Mouse (Mus musculus): Measurements from ENCODE around the gene Ano10. TPM values are rescaled to one million over a fixed set of nuclear protein-coding genes. Genes with fewer than 3 reads are reported as not detected.

Gene Ano10
- polyA plus RNA-seq, 1 experiment, result 3.2 TPM

DNA sequence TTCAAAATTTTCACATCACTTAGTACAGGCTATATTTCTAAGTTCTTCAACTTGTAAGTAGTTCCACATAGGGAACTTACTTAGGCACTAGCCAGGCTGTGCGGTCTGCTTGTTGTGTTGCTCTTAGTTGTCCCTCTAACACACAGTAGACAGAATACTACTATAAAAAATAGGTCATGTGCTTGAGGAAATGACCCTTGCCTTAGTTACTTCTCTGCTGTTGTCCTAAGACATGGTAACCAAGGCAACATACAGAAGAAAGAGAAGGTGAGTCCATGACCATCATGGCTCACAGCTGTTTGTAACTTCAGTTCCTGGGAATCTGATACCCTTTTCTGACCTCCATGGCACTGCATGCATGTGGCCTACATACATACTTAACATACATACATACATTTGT, 139.0 kb downstream of the Ano10 start:
- no peak overlapping the region for H3K4me3 ChIP-seq (replicated peaks)
- H3K9me3 ChIP-seq, result peaks cover 4% of the 10 kb centered on the region; the same call in 1 of the 2 replicates
- H3K4me1 ChIP-seq, result peaks cover 41% of the 10 kb centered on the region
- TF ChIP-seq FLI1 (IDR thresholded peaks at IDR 0.05; ENCODE audit: low read length), result no peak
- TF ChIP-seq GATA1 (IDR thresholded peaks at IDR 0.05; ENCODE audit: borderline replicate concordance, low read length), result no peak
- H3K27me3 ChIP-seq (replicated peaks), result no peaks in the 10 kb centered on the region
- H3K36me3 ChIP-seq (replicated peaks; ENCODE audit: low read length), result peaks cover 65% of the 10 kb centered on the region

DNA sequence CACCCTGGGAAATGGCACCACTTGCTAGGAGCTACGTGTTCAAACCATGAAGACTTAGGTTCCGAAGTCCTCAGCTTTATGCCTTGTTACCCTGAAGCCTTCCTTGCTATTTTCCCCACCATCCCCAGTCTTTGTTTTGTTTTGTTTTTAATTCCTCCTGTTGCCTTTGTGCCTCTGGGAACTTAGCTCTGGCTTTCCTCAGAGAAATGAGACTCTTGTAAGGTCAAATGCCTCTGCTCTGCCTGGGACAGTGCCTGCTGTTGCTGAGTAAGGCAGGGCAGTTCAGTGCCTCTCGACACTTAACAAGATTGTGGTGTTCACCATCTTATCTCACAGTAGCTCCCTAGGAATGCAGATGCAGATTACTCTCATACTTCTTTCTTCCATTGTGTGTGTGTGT, 140.8 kb downstream of the Ano10 start:
- TF ChIP-seq FLI1 (IDR thresholded peaks at IDR 0.05; ENCODE audit: low read length) (no peak), GATA1 (IDR thresholded peaks at IDR 0.05; ENCODE audit: borderline replicate concordance, low read length) (no peak)
- no peaks in the 10 kb centered on the region for H3K27me3 ChIP-seq (replicated peaks)
- peaks cover 47% of the 10 kb centered on the region for H3K36me3 ChIP-seq (replicated peaks; ENCODE audit: low read length)
- H3K4me1 ChIP-seq, result peaks cover 52% of the 10 kb centered on the region
- peaks cover 4% of the 10 kb centered on the region; the same call in 1 of the 2 replicates for H3K9me3 ChIP-seq
- peak overlapping the region; percentile 4 for H3K4me3 ChIP-seq (replicated peaks)

DNA sequence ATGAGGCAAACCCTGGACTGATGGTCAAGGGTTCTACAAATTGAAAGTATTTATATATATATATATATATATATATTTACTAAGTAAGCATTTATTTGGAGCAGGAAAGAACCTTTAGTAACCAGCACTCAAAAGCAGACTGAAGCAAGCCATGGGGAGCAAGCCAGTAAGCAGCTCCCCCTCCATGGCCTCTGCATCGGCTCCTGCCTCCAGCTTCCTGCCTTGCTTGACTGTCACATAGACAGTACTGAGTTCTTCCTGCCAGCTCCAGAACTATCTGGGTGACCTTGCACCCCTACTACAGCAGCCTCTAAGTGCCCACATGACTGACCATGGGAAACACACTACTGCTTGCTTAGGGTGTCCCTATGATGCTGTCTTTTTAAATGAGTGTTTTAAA, 141.7 kb downstream of the Ano10 start:
- Histone ChIP-seq H3K4me1 (peaks cover 48% of the 10 kb centered on the region), H3K9me3 (peaks cover 4% of the 10 kb centered on the region; the same call in 1 of the 2 replicates), H3K27me3 (replicated peaks) (no peaks in the 10 kb centered on the region), H3K4me3 (replicated peaks) (peak overlapping the region; percentile 46), H3K36me3 (replicated peaks; ENCODE audit: low read length) (peaks cover 40% of the 10 kb centered on the region)
- TF ChIP-seq GATA1 (IDR thresholded peaks at IDR 0.05; ENCODE audit: borderline replicate concordance, low read length) (no peak), FLI1 (IDR thresholded peaks at IDR 0.05; ENCODE audit: low read length) (no peak)

DNA sequence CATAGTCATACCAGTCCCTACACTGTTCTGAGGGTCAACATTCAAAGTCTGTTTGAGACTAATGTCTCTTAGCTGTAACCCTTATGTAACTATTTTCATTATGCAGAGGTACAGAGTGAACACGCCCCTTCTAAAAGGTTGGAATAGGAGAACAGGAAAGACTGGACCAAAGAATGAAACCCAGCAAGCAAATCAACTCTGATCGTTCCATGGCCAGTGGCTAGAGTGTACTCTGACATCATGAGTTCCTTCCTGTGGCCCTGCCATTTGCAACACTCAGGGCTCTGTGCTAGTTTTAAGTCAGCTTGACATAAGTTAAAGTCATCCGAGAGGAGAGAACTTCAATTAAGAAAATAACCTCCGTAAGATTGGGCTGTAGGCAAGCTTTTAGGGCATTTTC, 142.2 kb downstream of the Ano10 start:
- peaks cover 47% of the 10 kb centered on the region for H3K4me1 ChIP-seq
- peaks cover 4% of the 10 kb centered on the region; the same call in 1 of the 2 replicates for H3K9me3 ChIP-seq
- no peak for TF ChIP-seq GATA1 (IDR thresholded peaks at IDR 0.05; ENCODE audit: borderline replicate concordance, low read length)
- no peaks in the 10 kb centered on the region for H3K27me3 ChIP-seq (replicated peaks)
- no peak overlapping the region for H3K4me3 ChIP-seq (replicated peaks)
- H3K36me3 ChIP-seq (replicated peaks; ENCODE audit: low read length), result peaks cover 38% of the 10 kb centered on the region

DNA sequence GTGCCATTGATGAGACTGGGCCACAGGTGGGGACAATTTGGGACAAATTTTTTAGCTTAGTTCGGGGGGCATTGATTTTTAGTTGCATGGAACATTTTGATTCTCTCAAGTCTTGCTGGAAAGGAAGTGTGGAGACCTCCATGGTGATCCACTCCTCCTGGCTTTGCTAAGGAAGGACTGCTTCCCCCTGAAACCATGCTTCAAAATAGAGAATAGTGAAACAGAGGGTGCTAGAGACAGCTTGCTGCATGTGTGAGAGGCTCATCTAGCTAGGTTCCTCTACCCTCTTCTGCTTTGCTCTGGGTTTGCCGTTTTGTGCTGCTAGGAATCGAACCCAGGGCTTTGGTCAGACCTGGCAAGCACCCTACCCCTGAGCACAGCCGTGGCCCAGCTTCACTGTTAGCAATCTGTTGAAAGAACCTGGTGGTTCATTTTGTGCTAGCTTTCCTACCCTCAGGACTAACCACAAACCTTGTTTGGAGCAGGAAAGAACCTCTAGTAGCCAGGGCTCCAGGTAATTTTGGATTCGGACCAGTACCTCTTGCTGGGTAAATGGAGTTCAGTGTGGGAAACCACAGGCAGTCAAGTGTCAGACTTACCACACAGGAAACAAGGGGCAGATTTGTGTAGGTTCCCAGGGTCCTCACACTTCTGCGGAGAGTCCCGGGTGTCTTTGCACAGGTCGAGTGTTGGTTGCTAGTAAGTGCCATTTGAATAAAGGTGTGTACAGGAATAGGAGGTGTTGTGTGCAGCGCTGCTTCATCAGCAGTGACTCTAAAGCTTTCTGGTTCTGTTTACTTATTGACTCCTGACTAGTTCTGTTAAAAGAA, 144.0 kb downstream of the Ano10 start:
- Histone ChIP-seq H3K4me3 (replicated peaks) (no peak overlapping the region), H3K36me3 (replicated peaks; ENCODE audit: low read length) (peaks cover 41% of the 10 kb centered on the region), H3K4me1 (peaks cover 55% of the 10 kb centered on the region), H3K27me3 (replicated peaks) (no peaks in the 10 kb centered on the region), H3K9me3 (no peaks in the 10 kb centered on the region)
- TF ChIP-seq FLI1 (IDR thresholded peaks at IDR 0.05; ENCODE audit: low read length), result no peak
- TF ChIP-seq GATA1 (IDR thresholded peaks at IDR 0.05; ENCODE audit: borderline replicate concordance, low read length), result no peak

DNA sequence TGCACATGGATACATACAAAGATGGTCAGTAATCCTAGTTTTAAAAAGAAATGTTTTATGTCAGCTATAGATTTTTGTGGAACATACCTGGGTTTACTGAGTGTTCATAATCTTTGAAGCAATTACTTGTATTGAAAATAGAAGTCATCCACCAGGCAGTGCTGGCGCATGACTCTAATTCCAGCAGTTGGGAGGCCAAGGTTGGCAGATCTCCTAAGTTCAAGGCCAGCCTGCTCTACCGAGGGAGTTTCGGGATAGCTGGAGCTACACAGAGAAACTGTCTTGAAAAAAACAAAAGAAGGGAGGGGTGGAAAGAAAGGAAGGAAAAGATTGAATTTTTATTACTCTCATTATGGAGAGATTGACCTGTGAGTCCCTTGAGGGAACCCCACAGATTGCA, 145.9 kb downstream of the Ano10 start:
- TF ChIP-seq FLI1 (IDR thresholded peaks at IDR 0.05; ENCODE audit: low read length) (no peak), GATA1 (IDR thresholded peaks at IDR 0.05; ENCODE audit: borderline replicate concordance, low read length) (no peak)
- no peak overlapping the region for H3K4me3 ChIP-seq (replicated peaks)
- H3K36me3 ChIP-seq (replicated peaks; ENCODE audit: low read length), result peaks cover 49% of the 10 kb centered on the region
- H3K27me3 ChIP-seq (replicated peaks), result no peaks in the 10 kb centered on the region
- H3K4me1 ChIP-seq, result peaks cover 44% of the 10 kb centered on the region
- peaks cover 11% of the 10 kb centered on the region for H3K9me3 ChIP-seq

DNA sequence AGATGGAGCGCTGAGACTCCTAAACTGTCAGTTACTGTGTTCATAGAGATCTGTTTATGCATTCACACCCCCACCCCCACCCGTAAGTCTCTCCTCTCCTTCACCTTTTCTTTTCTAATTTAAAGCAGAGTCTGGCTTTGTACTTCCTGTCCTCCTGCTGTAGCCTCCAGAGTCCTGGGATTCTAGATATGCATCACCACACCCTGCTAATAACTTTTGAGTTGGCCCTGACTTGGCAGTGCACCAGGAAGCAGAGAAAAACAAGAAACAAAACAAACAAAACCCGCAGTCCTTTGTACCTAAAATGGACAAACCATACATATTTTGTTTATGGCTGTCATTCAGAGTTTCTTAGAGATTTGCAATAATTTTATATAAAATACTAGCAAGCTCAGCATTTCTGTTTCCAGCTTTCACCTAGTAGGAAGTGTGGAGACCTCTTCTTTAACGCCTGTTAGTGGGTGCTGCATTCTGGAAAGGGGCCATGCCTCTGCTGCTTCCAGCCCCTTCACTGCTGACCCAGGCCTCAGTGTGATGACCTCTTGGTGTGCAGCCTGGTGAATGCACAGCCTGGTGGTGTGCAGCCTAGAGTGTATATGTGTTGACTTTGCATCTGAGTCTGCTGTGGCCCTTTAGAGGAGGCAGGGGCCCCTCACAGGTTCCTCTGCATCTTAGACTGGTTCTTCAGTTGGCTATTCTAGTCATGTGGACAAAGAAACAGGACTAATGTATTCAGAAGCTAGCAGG, 147.9 kb downstream of the Ano10 start:
- H3K9me3 ChIP-seq, result peaks cover 11% of the 10 kb centered on the region
- H3K4me3 ChIP-seq (replicated peaks), result no peak overlapping the region
- no peaks in the 10 kb centered on the region for H3K27me3 ChIP-seq (replicated peaks)
- TF ChIP-seq GATA1 (IDR thresholded peaks at IDR 0.05; ENCODE audit: borderline replicate concordance, low read length) (no peak), FLI1 (IDR thresholded peaks at IDR 0.05; ENCODE audit: low read length) (no peak)
- H3K36me3 ChIP-seq (replicated peaks; ENCODE audit: low read length), result peaks cover 57% of the 10 kb centered on the region
- H3K4me1 ChIP-seq, result peaks cover 37% of the 10 kb centered on the region

DNA sequence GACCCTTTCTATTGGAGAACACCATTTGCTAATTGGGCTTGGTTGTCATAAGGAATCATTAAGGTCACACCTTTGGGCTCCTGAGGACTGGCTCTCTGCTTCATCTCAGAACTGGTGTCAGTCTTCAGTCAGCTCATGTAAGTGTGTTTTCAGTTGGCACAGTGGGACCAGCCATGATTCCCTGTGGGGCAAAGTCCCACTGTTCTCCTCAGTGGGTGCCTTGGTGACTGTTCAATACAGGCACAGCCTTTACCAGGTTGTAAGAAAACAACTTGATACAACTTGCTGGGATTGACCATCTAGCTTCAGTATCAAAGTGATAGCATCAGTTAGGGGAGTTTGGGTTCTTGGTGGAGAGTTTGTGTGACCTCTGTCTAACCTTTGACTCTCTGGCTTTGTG, 148.5 kb downstream of the Ano10 start:
- no peak overlapping the region for H3K4me3 ChIP-seq (replicated peaks)
- peaks cover 11% of the 10 kb centered on the region for H3K9me3 ChIP-seq
- peaks cover 37% of the 10 kb centered on the region for H3K4me1 ChIP-seq
- H3K27me3 ChIP-seq (replicated peaks), result no peaks in the 10 kb centered on the region
- TF ChIP-seq FLI1 (IDR thresholded peaks at IDR 0.05; ENCODE audit: low read length), result no peak
- TF ChIP-seq GATA1 (IDR thresholded peaks at IDR 0.05; ENCODE audit: borderline replicate concordance, low read length), result no peak
- H3K36me3 ChIP-seq (replicated peaks; ENCODE audit: low read length), result peaks cover 59% of the 10 kb centered on the region

DNA sequence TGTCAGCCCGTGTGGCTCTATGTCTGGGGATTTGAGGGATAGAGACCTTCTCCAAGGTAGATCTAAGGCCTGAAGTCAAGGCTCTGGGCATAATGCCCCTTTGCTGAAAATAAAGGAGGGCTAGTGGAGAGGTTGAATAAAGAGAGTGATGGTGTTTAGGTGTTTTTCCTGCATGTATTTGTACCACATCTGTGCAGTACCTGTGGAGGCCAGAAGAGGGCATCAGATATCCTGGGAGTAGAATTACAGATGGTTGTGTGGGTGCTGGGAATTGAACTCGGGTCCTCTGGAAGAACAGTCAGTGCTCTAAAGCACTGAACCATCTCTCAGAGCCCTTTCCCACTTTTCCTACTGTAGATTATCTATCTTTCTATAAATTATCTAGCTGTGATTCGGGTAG, 149.4 kb downstream of the Ano10 start:
- Histone ChIP-seq H3K27me3 (replicated peaks) (no peaks in the 10 kb centered on the region), H3K4me3 (replicated peaks) (no peak overlapping the region), H3K4me1 (peaks cover 30% of the 10 kb centered on the region), H3K9me3 (peaks cover 11% of the 10 kb centered on the region), H3K36me3 (replicated peaks; ENCODE audit: low read length) (peaks cover 64% of the 10 kb centered on the region)
- TF ChIP-seq GATA1 (IDR thresholded peaks at IDR 0.05; ENCODE audit: borderline replicate concordance, low read length) (no peak), FLI1 (IDR thresholded peaks at IDR 0.05; ENCODE audit: low read length) (no peak)

DNA sequence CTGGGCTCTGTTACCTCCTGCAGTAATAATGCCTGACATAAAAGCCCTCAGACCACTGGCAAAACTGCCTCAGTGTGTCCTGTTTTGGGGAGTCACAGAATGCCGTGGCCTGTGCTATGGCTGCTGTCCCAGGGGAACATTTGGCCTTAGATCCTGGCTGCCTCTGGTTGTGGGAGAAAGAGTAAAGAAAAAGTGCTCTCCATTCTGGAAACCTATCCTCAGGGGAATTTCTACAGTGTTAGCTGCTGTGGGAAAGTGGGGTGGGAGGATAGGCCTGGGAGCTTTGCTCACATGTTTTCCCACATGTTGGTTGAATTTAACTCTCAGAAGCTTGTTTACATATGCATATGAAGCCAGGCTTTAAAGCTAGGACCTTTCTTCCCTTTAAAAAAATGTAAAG, 151.0 kb downstream of the Ano10 start:
- H3K4me3 ChIP-seq (replicated peaks), result no peak overlapping the region
- H3K36me3 ChIP-seq (replicated peaks; ENCODE audit: low read length), result peaks cover 72% of the 10 kb centered on the region
- peaks cover 11% of the 10 kb centered on the region for H3K9me3 ChIP-seq
- TF ChIP-seq FLI1 (IDR thresholded peaks at IDR 0.05; ENCODE audit: low read length) (no peak), GATA1 (IDR thresholded peaks at IDR 0.05; ENCODE audit: borderline replicate concordance, low read length) (no peak)
- H3K4me1 ChIP-seq, result peaks cover 27% of the 10 kb centered on the region
- H3K27me3 ChIP-seq (replicated peaks), result no peaks in the 10 kb centered on the region

Measured in megakaryocyte, embryonic 14.5 days (primary cell).